Mouse (Mus musculus): ENCODE measurements around the gene P3h3. TPM values are rescaled to one million over a fixed set of nuclear protein-coding genes. Genes with fewer than 3 reads are reported as not detected.

The P3h3 gene
- polyA plus RNA-seq, 1 experiment from 2014 or later = 43.2 TPM

- no peak for ATAC-seq (ENCODE audit: insufficient number of reproducible peaks, insufficient read depth, low FRiP score, low read depth)
- no peak overlapping the region for H3K9ac ChIP-seq (replicated peaks; ENCODE audit: low read depth, low read length)
- no peak overlapping the region for H3K4me3 ChIP-seq (ENCODE audit: low read depth, low read length)
- no peaks in the 10 kb centered on the region for H3K9me3 ChIP-seq (ENCODE audit: control insufficient read depth, low read depth, low read length)
- H3K27me3 ChIP-seq (ENCODE audit: control insufficient read depth, insufficient read depth, low read length) = no peaks in the 10 kb centered on the region
- no peak overlapping the region for H3K27ac ChIP-seq (ENCODE audit: low read length)
- WGBS = 96% methylated on average over 11 of the region's 11 CpGs
- H3K36me3 ChIP-seq (ENCODE audit: control insufficient read depth, insufficient read depth, low read length) = peaks cover 66% of the 10 kb centered on the region
- H3K4me2 ChIP-seq (replicated peaks; ENCODE audit: low read depth, low read length) = no peak overlapping the region
- H3K4me1 ChIP-seq (ENCODE audit: control insufficient read depth, insufficient read depth, low read length) = peaks cover 17% of the 10 kb centered on the region
Observed at GRCm38 (mm10) chr6:124817125-124817524, 40.4 kb downstream of the P3h3 start.

DNA sequence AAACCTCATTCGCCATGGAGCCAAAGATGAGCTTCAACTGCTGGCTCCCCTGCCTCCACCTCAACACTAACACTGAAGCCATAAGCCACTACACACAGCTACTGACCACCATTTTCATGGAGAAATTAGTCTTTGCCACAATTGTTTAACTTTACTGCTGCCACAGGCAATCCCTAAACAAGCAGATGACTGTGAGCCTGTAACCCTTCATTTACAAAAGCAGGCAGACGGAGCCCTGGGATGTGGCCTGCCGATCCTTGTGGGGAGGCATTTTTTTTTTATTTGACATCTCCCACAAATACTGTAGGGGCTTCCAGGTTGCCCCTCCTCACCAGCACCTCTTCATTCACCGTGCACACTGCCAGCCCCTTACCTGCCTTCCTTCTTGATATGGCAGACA is 40.9 kb downstream of the P3h3 start:
- Histone ChIP-seq H3K27ac (ENCODE audit: low read length) (no peak overlapping the region), H3K4me3 (ENCODE audit: low read depth, low read length) (no peak overlapping the region), H3K9ac (replicated peaks; ENCODE audit: low read depth, low read length) (no peak overlapping the region), H3K27me3 (ENCODE audit: control insufficient read depth, insufficient read depth, low read length) (no peaks in the 10 kb centered on the region), H3K36me3 (ENCODE audit: control insufficient read depth, insufficient read depth, low read length) (peaks cover 66% of the 10 kb centered on the region), H3K4me2 (replicated peaks; ENCODE audit: low read depth, low read length) (no peak overlapping the region), H3K4me1 (ENCODE audit: control insufficient read depth, insufficient read depth, low read length) (peaks cover 17% of the 10 kb centered on the region), H3K9me3 (ENCODE audit: control insufficient read depth, low read depth, low read length) (no peaks in the 10 kb centered on the region)
- 69% methylated on average over 4 of the region's 4 CpGs for WGBS
- no peak for ATAC-seq (ENCODE audit: insufficient number of reproducible peaks, insufficient read depth, low FRiP score, low read depth)

- H3K27me3 ChIP-seq (ENCODE audit: control insufficient read depth, insufficient read depth, low read length) = no peaks in the 10 kb centered on the region
- ATAC-seq (ENCODE audit: insufficient number of reproducible peaks, insufficient read depth, low FRiP score, low read depth) = no peak
- H3K4me1 ChIP-seq (ENCODE audit: control insufficient read depth, insufficient read depth, low read length) = peaks cover 17% of the 10 kb centered on the region
- WGBS = 67% methylated on average over 9 of the region's 9 CpGs
- H3K4me3 ChIP-seq (ENCODE audit: low read depth, low read length) = no peak overlapping the region
- H3K9me3 ChIP-seq (ENCODE audit: control insufficient read depth, low read depth, low read length) = no peaks in the 10 kb centered on the region
- H3K27ac ChIP-seq (ENCODE audit: low read length) = 0 out of 2 replicates have a peak overlapping the region, but pooled peaks have one; percentile 15
- peak overlapping the region; percentile 89; the same call in 1 of the 2 replicates for H3K4me2 ChIP-seq (replicated peaks; ENCODE audit: low read depth, low read length)
- no peak overlapping the region for H3K9ac ChIP-seq (replicated peaks; ENCODE audit: low read depth, low read length)
- H3K36me3 ChIP-seq (ENCODE audit: control insufficient read depth, insufficient read depth, low read length) = peaks cover 62% of the 10 kb centered on the region
Observed at GRCm38 (mm10) chr6:124814858-124815774, 42.4 kb downstream of the P3h3 start.

DNA sequence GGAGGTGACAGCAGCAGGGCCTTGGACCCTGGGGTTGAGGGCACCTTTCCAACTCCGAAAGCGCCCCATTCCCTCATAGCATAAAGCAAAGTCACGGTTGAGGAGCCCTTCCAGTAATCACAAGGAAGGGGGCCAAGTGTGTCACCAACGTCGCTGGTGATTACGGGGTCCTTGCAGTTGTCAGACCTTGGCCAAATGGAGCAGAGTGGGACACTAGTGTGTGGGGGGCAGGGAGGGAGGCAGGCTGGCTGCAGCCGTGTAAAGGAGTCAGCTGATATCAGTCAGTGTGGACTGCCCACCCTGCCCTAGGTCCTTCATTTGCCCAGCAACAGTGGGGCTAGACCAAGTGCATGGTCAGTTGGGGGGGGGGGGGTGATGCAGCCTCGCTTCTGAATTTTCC is 43.1 kb downstream of the P3h3 start:
- peak; percentile 24; the same call in 1 of the 2 replicates for ATAC-seq (ENCODE audit: insufficient number of reproducible peaks, insufficient read depth, low FRiP score, low read depth)
- H3K9ac ChIP-seq (replicated peaks; ENCODE audit: low read depth, low read length) = 0 out of 2 replicates have a peak overlapping the region, but pooled peaks have one; percentile 83
- WGBS = 43% methylated on average over 8 of the region's 8 CpGs

GRCm38 (mm10) chr6:124813933-124814332 is 43.6 kb downstream of the P3h3 start, which contains the start of gene Tpi1:
Tpi1 (minus strand) TSS chr6:124814296.
- H3K36me3 ChIP-seq (ENCODE audit: control insufficient read depth, insufficient read depth, low read length) = peaks cover 50% of the 10 kb centered on the region
- peak within 1 kb of the TSS; percentile 78 for H3K4me3 ChIP-seq (ENCODE audit: low read depth, low read length)
- peaks cover 23% of the 10 kb centered on the region for H3K4me1 ChIP-seq (ENCODE audit: control insufficient read depth, insufficient read depth, low read length)
- peak within 1 kb of the TSS; percentile 94 for H3K27ac ChIP-seq (ENCODE audit: low read length)
- peak within 1 kb of the TSS; percentile 89 for H3K4me2 ChIP-seq (replicated peaks; ENCODE audit: low read depth, low read length)
- under 1% methylated on average over 22 of the region's 22 CpGs for WGBS
- H3K27me3 ChIP-seq (ENCODE audit: control insufficient read depth, insufficient read depth, low read length) = no peaks in the 10 kb centered on the region
- H3K9ac ChIP-seq (replicated peaks; ENCODE audit: low read depth, low read length) = peak within 1 kb of the TSS; percentile 83
- ATAC-seq (ENCODE audit: insufficient number of reproducible peaks, insufficient read depth, low FRiP score, low read depth) = peak; percentile 89
- no peaks in the 10 kb centered on the region for H3K9me3 ChIP-seq (ENCODE audit: control insufficient read depth, low read depth, low read length)

More for the DNA sequence above, 43.1 kb downstream of the P3h3 start:
- H3K27me3 ChIP-seq (ENCODE audit: control insufficient read depth, insufficient read depth, low read length) = no peaks in the 10 kb centered on the region
- no peak overlapping the region for H3K27ac ChIP-seq (ENCODE audit: low read length)
- H3K4me2 ChIP-seq (replicated peaks; ENCODE audit: low read depth, low read length) = peak overlapping the region; percentile 89
- H3K36me3 ChIP-seq (ENCODE audit: control insufficient read depth, insufficient read depth, low read length) = peaks cover 55% of the 10 kb centered on the region
- H3K4me1 ChIP-seq (ENCODE audit: control insufficient read depth, insufficient read depth, low read length) = peaks cover 20% of the 10 kb centered on the region
- peak overlapping the region; percentile 78; the same call in 1 of the 2 replicates for H3K4me3 ChIP-seq (ENCODE audit: low read depth, low read length)
- no peaks in the 10 kb centered on the region for H3K9me3 ChIP-seq (ENCODE audit: control insufficient read depth, low read depth, low read length)

- Histone ChIP-seq H3K36me3 (ENCODE audit: control insufficient read depth, insufficient read depth, low read length) (peaks cover 45% of the 10 kb centered on the region), H3K4me1 (ENCODE audit: control insufficient read depth, insufficient read depth, low read length) (peaks cover 23% of the 10 kb centered on the region), H3K9ac (replicated peaks; ENCODE audit: low read depth, low read length) (peak overlapping the region; percentile 83), H3K4me2 (replicated peaks; ENCODE audit: low read depth, low read length) (peak overlapping the region; percentile 89), H3K27ac (ENCODE audit: low read length) (peak overlapping the region; percentile 94), H3K9me3 (ENCODE audit: control insufficient read depth, low read depth, low read length) (no peaks in the 10 kb centered on the region), H3K27me3 (ENCODE audit: control insufficient read depth, insufficient read depth, low read length) (no peaks in the 10 kb centered on the region), H3K4me3 (ENCODE audit: low read depth, low read length) (peak overlapping the region; percentile 78)
- WGBS = 0% methylated on average over 18 of the region's 18 CpGs
- peak; percentile 64 for ATAC-seq (ENCODE audit: insufficient number of reproducible peaks, insufficient read depth, low FRiP score, low read depth)
Observed at GRCm38 (mm10) chr6:124813496-124813895, 44.1 kb downstream of the P3h3 start.

DNA sequence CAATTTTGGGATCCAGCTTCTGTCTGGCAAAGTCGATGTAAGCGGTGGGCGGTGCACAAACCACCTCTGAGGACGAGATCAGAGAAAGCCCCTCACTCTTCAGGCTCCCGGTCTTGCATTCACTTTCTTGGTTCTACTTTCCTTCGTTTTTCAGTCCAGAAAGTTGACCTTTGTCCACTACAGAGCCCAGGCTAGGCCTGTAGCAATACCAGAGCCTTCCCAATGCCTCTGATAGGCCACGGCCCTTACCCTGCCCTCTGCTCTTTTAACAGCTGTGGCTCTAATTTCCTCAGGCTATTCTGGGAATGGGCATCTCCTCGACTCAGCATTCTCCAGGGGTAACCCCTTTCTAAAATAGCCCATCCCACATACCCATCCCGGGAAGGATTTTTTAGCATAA is 44.7 kb downstream of the P3h3 start:
- Histone ChIP-seq H3K9ac (replicated peaks; ENCODE audit: low read depth, low read length) (peak overlapping the region; percentile 83), H3K4me2 (replicated peaks; ENCODE audit: low read depth, low read length) (peak overlapping the region; percentile 89), H3K27ac (ENCODE audit: low read length) (peak overlapping the region; percentile 94), H3K36me3 (ENCODE audit: control insufficient read depth, insufficient read depth, low read length) (peaks cover 39% of the 10 kb centered on the region), H3K9me3 (ENCODE audit: control insufficient read depth, low read depth, low read length) (no peaks in the 10 kb centered on the region), H3K27me3 (ENCODE audit: control insufficient read depth, insufficient read depth, low read length) (no peaks in the 10 kb centered on the region), H3K4me3 (ENCODE audit: low read depth, low read length) (peak overlapping the region; percentile 78), H3K4me1 (ENCODE audit: control insufficient read depth, insufficient read depth, low read length) (peaks cover 27% of the 10 kb centered on the region)
- ATAC-seq (ENCODE audit: insufficient number of reproducible peaks, insufficient read depth, low FRiP score, low read depth) = no peak
- 19% methylated on average over 9 of the region's 9 CpGs for WGBS

- Histone ChIP-seq H3K4me2 (replicated peaks; ENCODE audit: low read depth, low read length) (peak overlapping the region; percentile 89), H3K4me3 (ENCODE audit: low read depth, low read length) (peak overlapping the region; percentile 78), H3K36me3 (ENCODE audit: control insufficient read depth, insufficient read depth, low read length) (peaks cover 30% of the 10 kb centered on the region), H3K9ac (replicated peaks; ENCODE audit: low read depth, low read length) (peak overlapping the region; percentile 83; the same call in 1 of the 2 replicates), H3K27me3 (ENCODE audit: control insufficient read depth, insufficient read depth, low read length) (no peaks in the 10 kb centered on the region), H3K9me3 (ENCODE audit: control insufficient read depth, low read depth, low read length) (no peaks in the 10 kb centered on the region), H3K4me1 (ENCODE audit: control insufficient read depth, insufficient read depth, low read length) (peaks cover 27% of the 10 kb centered on the region), H3K27ac (ENCODE audit: low read length) (no peak overlapping the region)
- WGBS = 75% methylated on average over 24 of the region's 24 CpGs
- ATAC-seq (ENCODE audit: insufficient number of reproducible peaks, insufficient read depth, low FRiP score, low read depth) = no peak
Observed at GRCm38 (mm10) chr6:124811701-124812560, 45.6 kb downstream of the P3h3 start.
